Mouse (Mus musculus) embryonic facial prominence, embryonic 15.5 days (tissue): ENCODE measurements at regions not wholly inside any gene's neighbourhood (a gene's known extent, or its start where the extent isn't known, plus 50 kb on each side); places are given as distances from the start of the nearest gene placed in this dataset.

Source experiments
- ATAC-seq: fragments of 200-750 bp; cut with Nextera tagmentation; 2 replicates; pipeline ENCODE4 v1.8.0; 2017; ENCODE audit warnings: low read depth, moderate TSS enrichment; ENCODE audit not compliant: insufficient number of reproducible peaks, low FRiP score, low TSS enrichment
- H3K27ac ChIP-seq: fragments of 300-500 bp; sonication (generic); replicated peaks from 2 replicates; pipeline ENCODE4 v1.5.1; 2015; ENCODE audit warnings: mild to moderate bottlenecking, inconsistent platforms
- H3K27me3 ChIP-seq: fragments of 300-500 bp; sonication (generic); 2 replicates; pipeline ENCODE4 v1.6.1; 2015; ENCODE audit warnings: inconsistent platforms
- H3K36me3 ChIP-seq: fragments of 300-500 bp; sonication (generic); 2 replicates; pipeline ENCODE4 v1.6.1; 2015; ENCODE audit warnings: mild to moderate bottlenecking, inconsistent platforms
- H3K4me1 ChIP-seq: fragments of 300-500 bp; sonication (generic); 2 replicates; pipeline ENCODE4 v1.6.1; 2015; ENCODE audit warnings: inconsistent platforms
- H3K4me2 ChIP-seq: fragments of 300-500 bp; sonication (generic); replicated peaks from 2 replicates; pipeline ENCODE4 v1.6.1; 2015; ENCODE audit warnings: mild to moderate bottlenecking, inconsistent platforms
- H3K4me3 ChIP-seq: fragments of 300-500 bp; sonication (generic); replicated peaks from 2 replicates; pipeline ENCODE4 v1.5.1; 2015; ENCODE audit warnings: mild to moderate bottlenecking, inconsistent platforms
- H3K9ac ChIP-seq: fragments of 300-500 bp; sonication (generic); 2 replicates; pipeline ENCODE4 v1.6.1; 2015; ENCODE audit warnings: inconsistent platforms
- H3K9me3 ChIP-seq: fragments of 300-500 bp; sonication (generic); replicated peaks from 2 replicates; pipeline ENCODE4 v1.6.1; 2016; ENCODE audit warnings: inconsistent platforms
- WGBS: fragments of 180-500 bp; shearing (Covaris S2); methylation state at CpG from one replicate; pipeline ENCODE4 v1.1.7; 2015; 5-methylcytosine and 5-hydroxymethylcytosine counted together

- Histone ChIP-seq H3K27me3 (no peaks in the 10 kb centered on the region), H3K9me3 (no peaks in the 10 kb centered on the region), H3K4me3 (no peak overlapping the region), H3K36me3 (no peaks in the 10 kb centered on the region), H3K4me1 (no peaks in the 10 kb centered on the region), H3K4me2 (no peak overlapping the region), H3K9ac (no peak overlapping the region), H3K27ac (no peak overlapping the region)
- ATAC-seq = no peak
- 85% methylated on average over 1 of the region's 1 CpGs for WGBS
Measured at GRCm38 (mm10) chr8:86975546-86975945, 90.5 kb upstream of the N4bp1 start.

DNA sequence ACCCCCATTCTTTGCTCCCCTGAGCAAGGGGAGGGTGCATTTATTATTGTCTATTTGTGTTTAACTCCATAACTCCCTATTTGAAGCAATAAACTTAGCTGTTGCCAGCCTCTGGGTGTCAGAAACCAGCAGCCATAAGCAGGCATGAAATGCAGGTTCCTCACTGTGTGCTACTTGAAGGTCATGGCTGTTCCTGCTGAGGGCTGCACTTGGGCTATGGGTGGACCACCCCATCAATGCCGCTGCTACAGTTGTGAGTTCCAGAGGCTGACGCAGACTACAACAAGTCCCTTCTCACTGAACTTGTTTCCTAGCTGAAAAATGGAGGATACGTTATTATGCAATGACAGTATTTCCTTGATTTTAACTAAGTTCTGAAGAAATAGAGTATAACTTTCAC is 86.7 kb upstream of the N4bp1 start:
- H3K27ac ChIP-seq = no peak overlapping the region
- ATAC-seq = no peak
- no peaks in the 10 kb centered on the region for H3K9me3 ChIP-seq
- H3K4me2 ChIP-seq = no peak overlapping the region
- no peak overlapping the region for H3K4me3 ChIP-seq
- no peak overlapping the region for H3K9ac ChIP-seq
- WGBS = 88% methylated on average over 3 of the region's 3 CpGs
- no peaks in the 10 kb centered on the region for H3K4me1 ChIP-seq
- no peaks in the 10 kb centered on the region for H3K27me3 ChIP-seq
- no peaks in the 10 kb centered on the region for H3K36me3 ChIP-seq

- Histone ChIP-seq H3K4me2 (no peak overlapping the region), H3K9ac (no peak overlapping the region), H3K36me3 (no peaks in the 10 kb centered on the region), H3K27me3 (no peaks in the 10 kb centered on the region), H3K4me1 (no peaks in the 10 kb centered on the region), H3K9me3 (no peaks in the 10 kb centered on the region), H3K27ac (no peak overlapping the region), H3K4me3 (no peak overlapping the region)
- ATAC-seq = no peak
- WGBS = 87% methylated on average over 2 of the region's 2 CpGs
Measured at GRCm38 (mm10) chr8:86969051-86969450, 84.0 kb upstream of the N4bp1 start.

DNA sequence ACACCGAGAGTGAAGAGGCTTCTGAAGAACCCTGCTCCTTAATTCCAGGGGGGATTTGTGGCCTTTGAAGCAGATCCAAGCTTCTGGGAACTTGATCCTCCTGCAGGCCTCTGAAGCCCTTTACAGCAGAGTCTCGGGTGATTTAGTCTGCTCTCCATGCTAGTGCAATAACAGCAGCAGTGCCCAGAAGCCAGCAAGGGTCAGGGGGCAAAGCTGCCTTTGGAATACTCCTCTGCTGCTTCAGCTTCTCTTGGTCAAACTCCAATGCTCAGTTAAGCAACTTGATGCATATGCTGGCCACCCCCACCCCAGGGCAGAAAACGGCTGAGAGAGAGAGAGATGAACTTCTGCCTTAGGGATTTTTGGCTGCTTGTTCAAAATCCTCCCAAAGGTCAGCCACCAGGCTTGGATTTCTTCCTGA is 82.8 kb upstream of the N4bp1 start:
- H3K4me3 ChIP-seq = no peak overlapping the region
- H3K9me3 ChIP-seq = no peaks in the 10 kb centered on the region
- 9% methylated on average over 3 of the region's 3 CpGs for WGBS
- no peak overlapping the region for H3K4me2 ChIP-seq
- H3K9ac ChIP-seq = no peak overlapping the region
- H3K36me3 ChIP-seq = no peaks in the 10 kb centered on the region
- no peaks in the 10 kb centered on the region for H3K4me1 ChIP-seq
- no peak for ATAC-seq
- no peaks in the 10 kb centered on the region for H3K27me3 ChIP-seq
- H3K27ac ChIP-seq = no peak overlapping the region

DNA sequence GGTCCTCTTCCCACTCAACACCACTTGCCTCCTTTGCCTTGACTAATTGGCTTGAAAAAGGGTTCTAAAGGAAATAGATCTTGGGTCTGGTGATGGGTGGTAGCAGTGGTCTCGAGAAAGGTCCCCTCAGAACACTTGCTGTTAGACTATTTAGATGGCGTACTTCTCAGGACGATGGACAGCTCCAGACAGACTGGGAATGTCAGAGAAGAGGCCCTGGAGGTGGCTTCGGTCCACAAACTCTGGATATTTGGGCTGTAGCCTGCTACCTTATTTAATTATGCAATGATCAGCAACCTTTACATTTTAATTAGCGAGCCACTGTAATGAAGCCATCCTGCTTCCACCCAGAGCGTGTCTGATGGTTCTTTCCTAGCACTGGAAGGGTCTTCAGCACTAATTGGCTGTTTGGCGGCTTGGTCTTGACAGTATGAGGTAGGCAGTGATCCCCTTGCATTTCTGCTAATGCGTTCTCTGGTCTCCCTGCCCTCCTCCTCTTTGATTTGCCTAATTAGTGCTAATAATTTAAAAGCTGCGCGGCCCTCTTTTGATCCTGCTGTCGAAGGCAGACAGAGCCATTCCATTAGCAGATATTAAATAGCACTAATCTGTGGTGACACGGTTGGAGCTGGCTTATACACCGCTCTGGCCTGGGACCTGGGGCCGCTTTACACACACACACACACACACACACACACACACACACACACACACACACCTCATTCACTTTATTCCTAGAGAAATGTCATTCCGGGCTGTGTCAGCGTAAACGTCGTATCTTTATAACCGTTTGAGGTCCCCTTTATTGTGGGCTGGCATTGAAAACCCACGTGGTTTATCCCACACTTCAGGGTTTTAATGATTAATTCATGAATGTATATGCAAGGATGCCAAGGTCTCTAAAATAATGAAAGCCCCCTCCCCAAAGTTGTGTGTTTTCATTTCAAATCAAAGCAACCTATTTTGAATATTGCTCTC is 76.4 kb upstream of the N4bp1 start:
- WGBS = 67% methylated on average over 20 of the region's 20 CpGs
- no peak for ATAC-seq
- H3K36me3 ChIP-seq = no peaks in the 10 kb centered on the region
- H3K9me3 ChIP-seq = no peaks in the 10 kb centered on the region
- H3K9ac ChIP-seq = no peak overlapping the region
- H3K4me2 ChIP-seq = no peak overlapping the region
- H3K4me1 ChIP-seq = no peaks in the 10 kb centered on the region
- no peak overlapping the region for H3K4me3 ChIP-seq
- H3K27ac ChIP-seq = no peak overlapping the region
- no peaks in the 10 kb centered on the region for H3K27me3 ChIP-seq
